Mouse (Mus musculus) cerebellum, adult 11 months (tissue): ENCODE measurements around the gene Troap.

Experiments
- DNase-seq: peaks from one replicate; pipeline ENCODE4 v3.0.0; 2022

The Troap gene

DNA sequence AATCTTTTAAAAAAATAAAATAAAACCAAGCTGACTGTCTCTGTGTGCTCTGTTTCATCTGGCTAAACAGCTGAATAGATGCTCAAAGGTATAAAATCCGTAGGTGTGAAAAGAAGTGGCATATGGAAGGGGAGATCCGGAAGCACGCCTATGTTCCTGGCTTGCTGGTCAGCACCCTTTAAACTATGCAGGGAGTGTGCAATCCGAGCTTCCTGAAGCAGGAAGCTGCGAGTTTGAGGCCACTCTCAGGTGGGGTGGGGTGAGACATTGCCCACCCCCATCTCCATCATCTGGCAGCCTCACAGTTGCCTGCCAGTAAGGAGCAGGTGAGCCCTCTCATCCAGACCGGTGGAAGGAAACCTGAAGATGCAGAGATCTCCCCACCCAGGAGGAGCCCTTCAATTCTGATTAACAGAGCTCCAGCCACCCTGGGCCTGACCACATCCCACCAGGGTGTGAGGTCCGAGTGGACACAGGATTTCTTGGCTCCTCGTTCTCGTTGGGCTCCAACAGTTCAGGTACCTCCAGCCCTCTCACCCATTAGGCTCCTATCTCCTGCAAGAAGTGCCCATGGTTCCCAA lies at the start of gene Troap:
Gene Troap, plus strand, starts transcription at position 557 of the 581 bp plus-strand sequence.
- DNase-seq, result no peak

DNA sequence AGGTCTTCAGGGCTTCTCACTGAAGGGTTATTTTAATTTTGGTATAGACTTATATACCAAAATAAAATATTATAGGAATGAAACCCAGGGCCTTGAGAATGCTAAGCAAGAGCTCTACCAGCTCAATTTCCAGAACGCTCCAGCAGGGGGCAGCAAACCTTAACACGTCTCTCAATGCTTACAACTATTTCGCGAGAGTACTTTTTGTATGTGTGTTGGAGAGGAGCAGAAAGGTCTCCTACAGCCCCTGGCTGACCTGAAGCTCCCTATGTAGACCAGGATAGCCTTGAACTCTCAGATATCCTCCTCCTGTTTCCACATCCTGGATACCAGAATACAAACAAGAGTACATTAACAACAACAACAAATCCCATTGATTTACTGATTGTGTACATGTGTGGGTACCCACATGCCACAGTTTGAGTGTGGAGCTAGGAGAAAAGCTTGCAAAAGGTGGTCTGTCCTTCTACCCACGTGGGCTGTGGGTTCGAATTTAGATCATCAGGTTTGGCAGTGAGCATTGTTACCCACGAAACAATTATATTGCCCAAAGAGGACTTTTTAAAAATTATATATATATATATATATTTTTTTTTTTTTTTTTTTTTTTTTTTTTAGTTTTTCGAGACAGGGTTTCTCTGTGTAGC lies 49.6 kb upstream of the Troap start:
- peak; percentile 54 for DNase-seq

DNA sequence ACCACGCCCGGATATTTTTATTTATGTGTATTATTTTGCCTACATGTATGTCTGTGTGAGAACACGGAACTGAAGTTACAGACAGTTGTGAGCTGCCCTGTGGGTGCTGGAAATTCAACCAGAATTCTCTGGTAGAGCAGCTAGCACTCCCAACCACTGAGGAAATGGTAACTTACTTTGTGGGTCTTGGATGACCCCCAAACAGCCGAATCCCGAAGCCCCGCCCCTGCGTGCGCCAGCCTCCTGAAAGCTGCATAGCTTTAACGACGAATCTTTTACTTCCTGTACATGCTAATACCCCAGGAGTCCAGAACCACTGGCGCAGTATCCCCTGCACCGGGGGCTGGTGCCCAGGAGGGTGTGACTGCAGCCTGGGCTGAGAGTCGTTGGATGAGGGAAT lies 49.0 kb upstream of the Troap start:
- DNase-seq, result no peak

DNA sequence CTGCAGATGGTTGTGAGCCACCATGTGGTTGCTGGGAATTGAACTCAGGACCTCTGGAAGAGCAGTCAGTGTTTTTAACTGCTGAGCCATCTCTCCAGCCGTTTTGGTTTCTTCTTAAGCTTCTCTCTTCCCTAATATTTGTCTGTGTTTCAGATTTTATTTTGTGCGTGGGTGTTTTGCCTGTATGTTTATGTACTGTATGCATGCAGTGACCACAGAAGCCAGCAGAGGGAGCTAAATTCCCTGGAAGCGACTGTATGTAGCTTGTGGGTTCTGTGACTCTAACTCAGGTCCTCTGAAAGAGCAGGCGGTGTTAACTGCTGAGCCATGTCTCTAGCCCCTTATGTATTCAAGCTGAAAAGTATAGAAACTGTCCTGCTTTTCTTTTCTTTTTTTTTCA lies 48.1 kb upstream of the Troap start:
- no peak for DNase-seq

GRCm38 (mm10) chr15:99027116-99027515 lies 47.3 kb upstream of the Troap start:
- DNase-seq, result no peak

GRCm38 (mm10) chr15:99028874-99029458 lies 45.4 kb upstream of the Troap start:
- no peak for DNase-seq

DNA sequence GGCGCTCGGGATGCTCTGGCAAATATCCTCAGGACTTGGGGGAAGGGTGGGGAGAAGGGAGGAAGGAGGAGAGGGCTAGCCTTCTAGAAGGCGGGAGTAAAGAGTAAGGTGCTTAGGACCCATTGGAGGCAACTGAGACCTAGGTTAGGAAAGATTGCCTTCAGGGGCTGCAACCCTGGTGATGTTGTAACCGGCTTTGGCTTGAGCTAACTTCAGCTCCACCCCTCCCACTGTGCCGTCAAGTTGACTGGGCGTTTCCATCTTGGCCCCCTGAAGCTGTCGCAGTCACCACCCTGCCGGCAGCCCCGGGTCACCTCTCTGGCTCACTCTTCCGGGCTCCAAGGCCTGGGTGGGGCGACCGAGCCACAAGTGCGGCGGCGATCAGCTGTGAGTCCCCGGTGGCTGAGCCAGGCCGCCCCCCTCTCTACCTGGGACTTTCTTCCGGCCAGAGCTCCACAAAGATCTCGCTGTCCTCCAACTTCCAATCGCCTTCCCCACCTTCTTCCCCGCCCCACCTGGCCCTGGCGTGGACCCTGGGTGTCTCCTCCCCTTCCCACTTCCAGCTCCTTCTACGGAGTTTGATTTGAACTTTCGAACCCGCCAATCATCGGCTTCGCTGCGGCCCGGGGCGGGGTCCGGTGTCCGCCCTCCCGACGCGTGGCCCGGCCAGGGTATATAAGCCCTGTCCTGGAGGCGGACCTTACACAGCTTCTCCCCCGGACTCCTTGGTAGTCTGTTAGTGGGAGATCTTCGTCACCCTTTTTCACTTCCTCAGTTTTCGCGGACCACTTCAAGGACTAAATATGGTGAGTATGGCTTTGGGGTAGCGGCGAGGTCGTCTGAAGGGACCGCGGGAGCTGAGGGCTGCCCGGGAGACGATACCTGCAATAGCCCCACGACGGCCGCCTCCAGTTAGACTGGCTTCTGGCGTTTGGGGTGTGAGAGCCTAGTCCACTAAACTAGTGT lies 44.5 kb upstream of the Troap start, which contains the start of gene Tuba1c:
Gene Tuba1c, plus strand, starts transcription at position 273 of the 966 bp plus-strand sequence.
- DNase-seq, result no peak

GRCm38 (mm10) chr15:99030585-99031387 lies 43.6 kb upstream of the Troap start:
- DNase-seq, result no peak

- no peak for DNase-seq
These were observed 43.0 kb upstream of the Troap start for GRCm38 (mm10) chr15:99031388-99031675.

GRCm38 (mm10) chr15:99032041-99032725 lies 42.2 kb upstream of the Troap start:
- DNase-seq, result no peak

- DNase-seq, result no peak
These were observed 41.6 kb upstream of the Troap start for GRCm38 (mm10) chr15:99032726-99033250.

- no peak for DNase-seq
These were observed 40.7 kb upstream of the Troap start for GRCm38 (mm10) chr15:99033498-99034270.

DNA sequence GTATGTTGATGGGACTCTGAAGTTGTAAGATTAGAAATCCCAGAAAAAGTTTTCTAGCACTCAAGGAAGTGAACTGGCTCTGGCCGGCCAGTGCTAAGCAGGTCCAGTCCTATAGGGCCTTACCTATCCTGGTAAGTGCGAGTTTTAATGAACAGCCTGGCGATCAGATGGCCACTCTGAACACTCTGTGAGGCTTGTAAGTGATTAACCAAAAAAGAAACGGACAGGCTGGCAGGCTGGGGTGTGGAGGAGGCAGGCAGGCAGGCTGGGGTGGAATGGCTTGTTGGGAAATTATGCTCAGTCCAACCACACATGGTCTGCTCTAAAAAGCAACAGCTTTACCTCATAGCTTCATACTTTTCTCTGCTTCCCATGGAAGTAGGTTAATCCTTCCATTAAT lies 38.9 kb upstream of the Troap start:
- DNase-seq, result no peak

GRCm38 (mm10) chr15:99036249-99036905 lies 38.0 kb upstream of the Troap start:
- no peak for DNase-seq

DNA sequence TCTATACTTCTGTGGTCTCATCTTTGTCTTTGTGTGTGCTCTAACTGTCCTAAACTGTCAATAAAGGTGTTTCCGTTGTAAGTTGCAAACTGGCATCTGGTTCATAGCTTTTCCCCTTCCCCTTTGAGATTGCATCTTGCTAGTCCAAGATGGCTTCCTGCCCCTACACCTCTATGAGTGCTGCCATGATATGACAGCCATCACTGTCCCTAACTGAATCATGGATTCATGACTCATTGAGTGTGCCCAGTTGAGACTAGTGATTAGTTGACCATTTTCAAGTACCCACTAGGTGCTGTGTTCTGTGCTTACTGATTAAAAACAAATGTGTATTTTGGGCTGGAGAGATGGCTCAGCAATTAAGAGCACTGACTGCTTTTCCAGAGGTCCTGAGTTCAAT lies 36.4 kb upstream of the Troap start:
- no peak for DNase-seq

DNA sequence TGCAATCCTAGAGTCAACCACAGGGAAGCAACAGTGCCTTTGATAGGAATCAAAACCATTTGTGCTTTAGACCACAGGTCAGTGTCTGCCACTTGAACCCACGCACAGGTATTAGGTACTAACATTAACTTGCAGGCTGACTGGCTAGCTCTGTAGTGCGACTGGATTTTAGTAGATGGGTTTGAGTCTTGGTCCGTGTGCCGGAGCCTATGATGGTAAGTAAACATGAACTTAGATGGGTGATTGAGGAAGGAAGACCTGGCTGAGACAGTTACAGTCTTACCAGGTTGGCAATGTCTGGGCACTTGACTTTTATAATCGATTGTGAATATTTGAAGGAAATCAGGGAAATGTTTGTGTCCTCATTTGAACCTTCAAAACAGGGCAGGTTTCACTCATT lies 35.6 kb upstream of the Troap start:
- DNase-seq, result no peak

DNA sequence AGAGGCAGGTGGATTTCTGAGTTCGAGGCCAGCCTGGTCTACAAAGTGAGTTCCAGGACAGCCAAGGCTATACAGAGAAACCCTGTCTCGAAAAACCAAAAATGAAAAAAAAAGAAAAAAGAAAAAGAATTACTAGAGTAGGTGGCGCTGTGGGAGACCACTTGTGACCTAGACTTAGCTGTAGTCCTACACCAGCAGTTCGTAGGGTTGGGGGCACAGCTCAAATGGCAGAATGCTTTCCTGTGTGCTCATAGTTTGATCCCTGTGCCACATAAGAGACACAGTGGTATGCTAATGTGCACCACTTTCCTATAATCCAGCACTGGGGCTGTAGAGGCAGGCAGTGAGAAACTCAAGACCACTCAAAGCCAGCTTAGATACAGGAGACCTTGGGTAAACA lies 35.1 kb upstream of the Troap start:
- DNase-seq, result no peak

- DNase-seq, result no peak
These were observed 34.1 kb upstream of the Troap start for GRCm38 (mm10) chr15:99039996-99040919.
